Mouse (Mus musculus): ENCODE data around the gene Lrrc59. TPM values are rescaled to one million over a fixed set of nuclear protein-coding genes. Genes with fewer than 3 reads are reported as not detected.
A peak's percentile ranks its signal among the peaks of the same experiment; 100 is the strongest.

Lrrc59 gene
- polyA plus RNA-seq, 2 experiments, result 52.7 to 66.4 TPM

DNA sequence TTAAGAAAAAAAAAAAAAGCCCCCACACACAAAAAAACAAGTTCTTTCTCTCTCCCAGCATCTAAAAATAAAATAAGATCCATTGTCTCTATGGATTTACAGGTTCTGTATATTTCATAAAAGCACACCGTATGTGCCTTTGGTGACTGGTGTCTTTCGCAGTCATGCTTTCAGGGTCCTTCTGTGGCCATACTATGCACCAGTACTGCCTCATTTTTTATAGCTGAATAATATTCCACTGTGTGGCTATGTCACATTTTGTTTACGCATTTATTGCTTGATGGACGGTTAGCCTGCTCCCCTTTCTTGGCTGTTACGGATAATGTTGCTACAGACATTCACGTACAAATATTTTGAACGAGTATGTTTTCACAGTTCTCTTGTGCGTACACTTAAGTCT, 23.4 kb downstream of the Lrrc59 start:
- no peak for TF ChIP-seq CTCF (IDR thresholded peaks at IDR 0.05; ENCODE audit: low read depth)
- TF ChIP-seq EP300 (IDR thresholded peaks at IDR 0.05; ENCODE audit: low read depth), result no peak
- H3K4me3 ChIP-seq (ENCODE audit: insufficient read depth in 1 of 2, low read depth in 2 of 2, low read length in 2 of 2), result peak overlapping the region; percentile 76
- peak overlapping the region; percentile 77; the same call in 1 of the 2 replicates for H3K27ac ChIP-seq
- H3K4me1 ChIP-seq (replicated peaks; ENCODE audit: control insufficient read depth in 2 of 2, insufficient read depth in 2 of 2, low read length in 1 of 2), result peaks cover 14 to 17% of the 10 kb centered on the region in 2 experiments
- H3K4me2 ChIP-seq (ENCODE audit: low read depth), result peak overlapping the region; percentile 95
- 36% methylated on average over 8 of the region's 8 CpGs for WGBS (ENCODE audit: insufficient replicate concordance)
- no peaks in the 10 kb centered on the region for H3K27me3 ChIP-seq (ENCODE audit: control insufficient read depth, insufficient read depth, low read length)
- H3K9ac ChIP-seq (replicated peaks), result peak overlapping the region; percentile 86
- ATAC-seq (ENCODE audit: insufficient read depth), result no peak
- no peaks in the 10 kb centered on the region for H3K9me3 ChIP-seq (ENCODE audit: control insufficient read depth, low read length)
- no peak for DNase-seq (ENCODE audit: low read depth in 3 of 3, low spot score in 3 of 3)
- peaks cover 12% of the 10 kb centered on the region for H3K36me3 ChIP-seq (replicated peaks; ENCODE audit: control insufficient read depth, insufficient read depth, low read depth)

DNA sequence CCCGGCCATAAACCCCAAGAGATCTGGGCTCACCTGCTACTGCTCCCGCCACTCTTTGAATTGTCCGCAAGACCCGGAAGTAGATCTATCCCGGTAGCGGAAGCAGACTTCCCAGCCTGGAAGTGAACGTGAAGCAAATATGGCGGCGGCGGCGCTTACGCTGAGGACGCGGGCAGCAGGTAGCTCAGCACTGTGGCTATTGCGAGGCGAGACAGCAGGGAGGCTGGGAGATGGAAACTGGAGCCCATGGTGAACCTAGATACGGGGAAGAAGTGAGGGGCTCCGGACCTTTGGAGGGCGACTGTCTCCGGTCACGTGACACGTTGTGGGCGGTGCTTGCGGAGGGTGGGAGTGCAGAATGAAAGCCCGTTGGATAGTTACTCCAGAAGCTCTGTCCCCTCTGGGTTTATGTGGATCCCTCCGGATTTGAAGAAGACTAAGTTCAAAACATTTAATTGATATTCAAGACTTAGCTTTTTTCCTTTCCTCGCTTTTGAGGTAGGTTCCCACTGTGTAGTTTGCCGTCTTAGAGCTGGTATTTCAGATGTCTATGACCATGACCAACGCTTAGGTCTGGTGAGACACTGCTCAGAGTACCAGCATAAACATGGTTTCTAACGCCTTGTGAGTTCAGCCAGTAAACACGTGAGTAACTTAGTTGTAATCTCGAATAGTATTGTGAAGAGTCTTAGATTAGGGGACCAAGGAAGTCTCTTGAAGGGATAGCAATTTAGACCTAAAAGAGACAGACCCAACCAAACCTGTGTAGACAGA, 24.3 kb downstream of the Lrrc59 start, which contains the start of the genes Mrpl27 and Eme1:
Mrpl27 (plus strand) TSS at position 105 of the 774 bp plus-strand sequence.
Eme1 (minus strand) TSS at position 302 of the 774 bp plus-strand sequence.
- H3K27me3 ChIP-seq (ENCODE audit: control insufficient read depth, insufficient read depth, low read length), result no peaks in the 10 kb centered on the region
- no peaks in the 10 kb centered on the region for H3K9me3 ChIP-seq (ENCODE audit: control insufficient read depth, low read length)
- peak; percentile 90 for ATAC-seq (ENCODE audit: insufficient read depth)
- DNase-seq (ENCODE audit: low read depth in 3 of 3, low spot score in 3 of 3), result peak; percentile 66 to 73 (median 71)
- H3K4me3 ChIP-seq (ENCODE audit: insufficient read depth in 1 of 2, low read depth in 2 of 2, low read length in 2 of 2), result peak within 1 kb of the TSS; percentile 76
- H3K4me1 ChIP-seq (replicated peaks; ENCODE audit: control insufficient read depth in 2 of 2, insufficient read depth in 2 of 2, low read length in 1 of 2), result peaks cover 14 to 17% of the 10 kb centered on the region in 2 experiments
- H3K9ac ChIP-seq (replicated peaks), result peak within 1 kb of the TSS; percentile 86
- peaks cover 14% of the 10 kb centered on the region for H3K36me3 ChIP-seq (replicated peaks; ENCODE audit: control insufficient read depth, insufficient read depth, low read depth)
- TF ChIP-seq EP300 (IDR thresholded peaks at IDR 0.05; ENCODE audit: low read depth) (no peak), CTCF (IDR thresholded peaks at IDR 0.05; ENCODE audit: low read depth) (no peak)
- peak within 1 kb of the TSS; percentile 95 for H3K4me2 ChIP-seq (ENCODE audit: low read depth)
- peak within 1 kb of the TSS; percentile 77 for H3K27ac ChIP-seq
- under 1% methylated on average over 32 of the region's 32 CpGs for WGBS (ENCODE audit: insufficient replicate concordance)

- WGBS (ENCODE audit: insufficient replicate concordance), result 45% methylated on average over 1 of the region's 1 CpGs
- H3K9ac ChIP-seq (replicated peaks), result no peak overlapping the region
- ATAC-seq (ENCODE audit: insufficient read depth) (no peak), DNase-seq (ENCODE audit: low read depth in 3 of 3, low spot score in 3 of 3) (no peak)
- H3K4me1 ChIP-seq (replicated peaks; ENCODE audit: control insufficient read depth in 2 of 2, insufficient read depth in 2 of 2, low read length in 1 of 2), result no peaks in the 10 kb centered on the region
- H3K27me3 ChIP-seq (ENCODE audit: control insufficient read depth, insufficient read depth, low read length), result no peaks in the 10 kb centered on the region
- no peak for TF ChIP-seq CTCF (IDR thresholded peaks at IDR 0.05; ENCODE audit: low read depth)
- no peak for TF ChIP-seq EP300 (IDR thresholded peaks at IDR 0.05; ENCODE audit: low read depth)
- H3K4me2 ChIP-seq (ENCODE audit: low read depth), result no peak overlapping the region
- no peaks in the 10 kb centered on the region for H3K9me3 ChIP-seq (ENCODE audit: control insufficient read depth, low read length)
- H3K4me3 ChIP-seq (ENCODE audit: insufficient read depth in 1 of 2, low read depth in 2 of 2, low read length in 2 of 2), result no peak overlapping the region
- H3K36me3 ChIP-seq (replicated peaks; ENCODE audit: control insufficient read depth, insufficient read depth, low read depth), result peaks cover 5% of the 10 kb centered on the region
- H3K27ac ChIP-seq, result no peak overlapping the region
Measured at GRCm38 (mm10) chr11:94661344-94661743, 31.8 kb downstream of the Lrrc59 start.

DNA sequence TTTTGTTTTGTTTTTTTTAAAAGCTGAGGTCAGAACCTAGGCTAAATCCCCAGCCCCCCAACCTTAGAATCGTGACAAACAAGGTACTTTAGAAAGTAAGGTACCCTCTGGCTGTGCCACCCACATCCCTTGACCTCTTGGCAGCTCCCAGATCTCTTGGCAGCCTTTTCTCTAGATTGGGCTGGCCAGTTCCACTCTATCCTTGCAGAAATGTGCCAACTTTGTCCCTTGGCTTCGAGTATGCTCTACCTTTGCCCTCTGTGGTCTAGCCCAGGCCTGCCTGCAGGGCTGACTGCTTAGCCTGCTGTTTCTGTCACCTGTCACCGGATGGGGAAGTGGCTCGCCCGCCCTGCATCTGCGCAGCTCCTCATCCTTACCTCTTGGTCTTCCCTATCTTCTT, 35.7 kb downstream of the Lrrc59 start:
- Histone ChIP-seq H3K4me1 (replicated peaks; ENCODE audit: control insufficient read depth in 2 of 2, insufficient read depth in 2 of 2, low read length in 1 of 2) (no peaks in the 10 kb centered on the region), H3K27ac (no peak overlapping the region), H3K4me3 (ENCODE audit: insufficient read depth in 1 of 2, low read depth in 2 of 2, low read length in 2 of 2) (no peak overlapping the region), H3K4me2 (ENCODE audit: low read depth) (no peak overlapping the region), H3K9ac (replicated peaks) (no peak overlapping the region), H3K36me3 (replicated peaks; ENCODE audit: control insufficient read depth, insufficient read depth, low read depth) (no peaks in the 10 kb centered on the region; the same call in 1 of the 2 replicates), H3K9me3 (ENCODE audit: control insufficient read depth, low read length) (no peaks in the 10 kb centered on the region), H3K27me3 (ENCODE audit: control insufficient read depth, insufficient read depth, low read length) (no peaks in the 10 kb centered on the region)
- WGBS (ENCODE audit: insufficient replicate concordance), result 73% methylated on average over 6 of the region's 6 CpGs
- ATAC-seq (ENCODE audit: insufficient read depth), result no peak
- DNase-seq (ENCODE audit: low read depth in 3 of 3, low spot score in 3 of 3), result no peak
- TF ChIP-seq EP300 (IDR thresholded peaks at IDR 0.05; ENCODE audit: low read depth) (no peak), CTCF (IDR thresholded peaks at IDR 0.05; ENCODE audit: low read depth) (no peak)

DNA sequence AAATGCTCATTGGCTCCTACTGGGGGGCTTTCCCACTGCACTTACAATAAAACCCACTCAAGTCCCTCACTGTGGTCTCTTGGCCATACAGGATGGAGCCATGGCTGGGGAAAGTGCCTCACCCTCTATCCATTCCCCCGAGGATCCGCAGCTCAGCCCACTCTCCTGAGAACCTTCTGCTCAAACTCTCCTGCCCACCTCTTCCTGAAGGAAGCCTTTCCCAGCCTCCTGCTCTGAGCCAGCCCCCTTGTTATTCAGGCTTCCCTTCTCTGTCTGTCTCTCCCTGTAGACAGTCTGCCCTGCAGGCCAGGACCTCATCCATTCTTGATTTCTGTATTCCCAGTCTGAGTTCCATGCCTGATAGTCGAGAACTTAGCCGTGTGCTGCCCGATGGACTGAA, 45.4 kb downstream of the Lrrc59 start:
- DNase-seq (ENCODE audit: low read depth in 3 of 3, low spot score in 3 of 3) (no peak), ATAC-seq (ENCODE audit: insufficient read depth) (no peak)
- no peaks in the 10 kb centered on the region for H3K36me3 ChIP-seq (replicated peaks; ENCODE audit: control insufficient read depth, insufficient read depth, low read depth)
- TF ChIP-seq CTCF (IDR thresholded peaks at IDR 0.05; ENCODE audit: low read depth) (no peak), EP300 (IDR thresholded peaks at IDR 0.05; ENCODE audit: low read depth) (no peak)
- H3K9me3 ChIP-seq (ENCODE audit: control insufficient read depth, low read length), result no peaks in the 10 kb centered on the region
- no peak overlapping the region for H3K4me3 ChIP-seq (ENCODE audit: insufficient read depth in 1 of 2, low read depth in 2 of 2, low read length in 2 of 2)
- no peak overlapping the region for H3K4me2 ChIP-seq (ENCODE audit: low read depth)
- peaks cover 0 to 7% of the 10 kb centered on the region in 2 experiments; a peak in 2 of 4 replicates for H3K4me1 ChIP-seq (replicated peaks; ENCODE audit: control insufficient read depth in 2 of 2, insufficient read depth in 2 of 2, low read length in 1 of 2)
- no peak overlapping the region for H3K9ac ChIP-seq (replicated peaks)
- no peak overlapping the region for H3K27ac ChIP-seq
- WGBS (ENCODE audit: insufficient replicate concordance), result 77% methylated on average over 5 of the region's 5 CpGs
- H3K27me3 ChIP-seq (ENCODE audit: control insufficient read depth, insufficient read depth, low read length), result no peaks in the 10 kb centered on the region
